Mouse (Mus musculus): Measurements from ENCODE around the gene Pik3cd.

Gene Pik3cd

DNA sequence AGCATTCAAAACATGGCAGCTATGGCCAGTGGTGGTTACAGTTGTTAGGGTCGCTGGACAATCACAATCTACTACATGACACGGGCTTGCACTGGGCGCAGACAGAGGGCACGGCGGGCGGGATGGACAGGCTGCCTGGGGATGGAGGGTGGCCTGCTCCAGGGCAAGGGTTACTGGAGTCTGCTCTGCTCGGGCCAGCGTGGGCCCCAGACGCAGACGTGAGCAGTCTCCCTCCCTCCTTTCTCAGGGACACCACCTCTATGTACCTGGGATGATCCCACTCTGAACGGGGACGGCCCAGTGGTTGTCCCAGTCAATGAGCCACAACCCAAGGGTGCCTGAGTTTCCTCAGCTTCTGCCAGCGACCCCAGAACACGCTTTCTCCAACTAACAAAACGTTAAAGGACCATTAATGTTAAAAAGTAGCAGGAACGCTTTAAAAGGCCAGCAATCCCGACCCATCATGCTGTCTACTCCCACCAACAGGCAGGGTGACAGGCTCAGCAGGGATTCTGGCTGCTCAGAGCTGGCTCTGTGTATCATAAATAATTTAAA, 22.6 kb upstream of the Pik3cd start:
- DNase-seq (ENCODE audit: low read depth), result no peak

DNA sequence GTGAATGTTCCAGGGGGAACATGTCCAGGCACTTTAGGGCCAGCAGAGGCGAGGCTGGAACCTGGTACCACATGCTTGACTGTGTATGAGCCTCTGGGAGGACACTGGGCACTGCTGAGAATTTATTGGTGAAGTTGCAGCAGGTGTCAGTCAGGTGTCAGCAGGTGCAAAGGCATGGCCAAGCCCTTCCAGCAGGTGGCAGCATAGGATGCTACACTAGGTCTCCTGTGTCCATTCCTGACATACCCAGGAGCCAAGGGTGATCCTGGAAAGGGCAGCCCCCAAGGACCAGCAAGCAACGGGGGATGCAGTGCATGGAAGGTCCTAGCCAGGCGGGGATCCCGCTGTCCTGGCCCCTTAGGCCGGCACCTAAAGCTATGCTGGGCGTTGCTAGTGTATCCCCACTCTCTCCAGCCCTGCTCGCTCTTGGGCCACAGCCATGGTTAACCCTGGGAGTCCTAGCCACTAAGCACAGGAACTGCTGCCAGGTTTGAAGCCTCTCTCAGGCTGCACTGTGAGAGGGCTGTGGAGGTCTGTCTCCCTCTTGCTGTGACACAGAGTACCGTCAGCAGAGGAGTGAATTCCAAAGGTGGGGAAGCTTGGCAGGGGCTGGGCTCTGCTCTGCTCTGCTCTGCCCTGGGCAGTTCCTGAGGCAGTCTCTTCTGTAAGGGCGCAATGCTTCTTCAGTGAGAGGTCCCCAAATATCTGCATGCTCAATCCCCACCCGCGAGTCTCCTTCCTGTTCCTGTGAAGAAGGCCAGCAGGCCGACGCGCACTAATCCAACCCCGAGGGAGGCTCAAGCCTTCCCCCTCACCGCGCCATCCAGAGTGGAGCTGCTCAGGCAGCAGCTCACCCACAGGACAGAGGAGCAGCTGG, 21.7 kb upstream of the Pik3cd start:
- no peak for DNase-seq (ENCODE audit: low read depth)

DNA sequence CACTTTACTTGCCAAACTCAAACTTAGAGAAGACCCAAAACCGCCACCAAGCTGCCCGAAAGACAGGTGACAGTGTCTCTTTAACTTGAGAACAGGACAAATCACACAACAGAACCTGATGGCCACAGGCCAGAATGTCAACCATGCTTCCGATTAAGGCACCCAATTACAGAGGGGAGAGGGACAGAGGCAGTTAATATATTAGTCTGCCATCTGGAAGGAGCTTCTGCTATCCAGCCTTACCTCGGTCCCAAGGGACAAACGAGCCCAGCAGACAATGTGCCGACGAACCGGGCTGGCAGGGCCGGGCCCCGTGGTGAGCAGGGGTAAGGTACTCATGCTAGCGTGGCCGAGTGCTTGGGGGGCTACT, 20.6 kb upstream of the Pik3cd start:
- DNase-seq (ENCODE audit: low read depth), result no peak

DNA sequence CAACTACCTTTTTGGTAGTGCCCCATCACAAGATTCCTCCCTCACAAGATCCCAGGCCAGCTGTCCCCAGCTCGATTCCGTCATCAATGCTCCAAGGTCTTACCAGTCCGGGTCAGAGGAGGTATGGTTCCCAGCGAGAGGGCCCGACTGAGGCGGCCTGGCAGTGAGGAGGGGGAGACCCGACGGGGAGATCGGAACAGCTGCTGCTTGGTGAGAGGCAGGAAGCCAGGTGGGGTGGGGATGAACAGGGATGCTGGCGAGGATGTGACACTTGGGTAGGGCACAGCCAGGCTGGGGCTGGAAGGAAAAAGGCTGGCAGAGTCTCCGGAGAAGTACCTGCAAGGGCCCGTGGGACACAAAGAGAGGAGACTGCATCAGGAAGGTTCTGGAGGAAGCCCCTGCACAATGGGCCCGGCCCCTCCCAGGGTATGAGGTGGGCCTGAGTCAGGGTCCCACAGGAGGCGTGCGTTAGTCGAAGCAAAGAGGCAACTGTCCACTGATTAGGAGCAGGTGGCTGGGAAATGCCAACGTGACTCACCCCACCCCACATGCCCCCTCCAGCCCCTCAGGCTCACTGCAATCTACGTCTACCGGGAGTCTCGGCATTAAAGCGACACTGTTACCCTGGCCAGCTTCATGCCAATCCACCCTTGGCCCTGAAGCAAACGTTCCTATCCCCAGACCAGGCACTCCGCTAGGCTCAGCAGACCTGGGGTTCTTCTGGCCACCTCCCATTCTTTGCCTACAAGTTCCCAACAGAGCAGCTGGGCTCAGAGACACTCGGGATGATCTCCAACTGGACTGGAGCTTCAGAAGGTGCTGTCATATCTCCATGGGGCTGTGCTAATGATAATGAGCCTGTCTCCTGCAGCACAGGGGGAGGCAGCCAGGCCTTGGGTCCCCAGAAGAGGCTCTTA, 20.0 kb upstream of the Pik3cd start:
- DNase-seq (ENCODE audit: low read depth), result no peak

DNA sequence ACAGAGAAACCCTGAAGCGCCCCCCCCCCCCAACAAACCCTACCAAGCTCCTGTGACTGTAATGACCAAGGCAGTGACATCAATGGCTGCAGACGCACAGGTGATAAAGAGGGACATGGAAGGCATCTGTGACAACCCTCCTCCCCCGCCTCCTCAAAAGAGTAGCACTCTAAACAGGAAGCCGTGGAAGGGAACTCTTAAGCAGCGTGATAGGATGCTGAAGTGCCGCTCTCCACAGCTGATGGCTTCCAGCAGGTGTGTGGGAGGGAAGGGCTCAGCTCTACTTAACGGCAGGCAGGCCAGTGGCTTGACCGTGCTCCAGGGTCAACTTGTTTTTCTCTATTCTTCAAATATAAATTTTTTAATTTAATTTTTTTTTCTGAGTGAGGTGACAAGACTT, 18.8 kb upstream of the Pik3cd start:
- DNase-seq (ENCODE audit: low read depth), result no peak

DNA sequence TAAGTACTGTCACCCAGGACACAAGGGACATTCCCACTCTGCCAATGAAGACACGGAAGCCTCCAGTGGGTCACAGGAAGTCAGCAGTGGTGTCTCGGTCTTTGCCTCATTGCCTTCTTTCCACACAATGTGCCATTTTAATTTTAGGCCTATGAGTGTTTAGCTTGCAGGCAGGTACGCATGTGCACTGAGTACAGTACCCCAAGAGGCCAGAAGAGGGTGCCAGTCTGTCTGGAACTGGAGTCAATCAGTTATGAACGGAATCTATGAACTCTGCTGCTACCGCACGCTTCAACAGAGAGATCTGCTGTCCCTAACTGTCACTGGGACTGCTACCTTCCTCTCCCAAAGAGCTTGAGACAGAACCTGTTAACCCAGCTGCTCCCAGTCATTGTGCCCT, 17.3 kb upstream of the Pik3cd start:
- DNase-seq (ENCODE audit: low read depth), result no peak

DNA sequence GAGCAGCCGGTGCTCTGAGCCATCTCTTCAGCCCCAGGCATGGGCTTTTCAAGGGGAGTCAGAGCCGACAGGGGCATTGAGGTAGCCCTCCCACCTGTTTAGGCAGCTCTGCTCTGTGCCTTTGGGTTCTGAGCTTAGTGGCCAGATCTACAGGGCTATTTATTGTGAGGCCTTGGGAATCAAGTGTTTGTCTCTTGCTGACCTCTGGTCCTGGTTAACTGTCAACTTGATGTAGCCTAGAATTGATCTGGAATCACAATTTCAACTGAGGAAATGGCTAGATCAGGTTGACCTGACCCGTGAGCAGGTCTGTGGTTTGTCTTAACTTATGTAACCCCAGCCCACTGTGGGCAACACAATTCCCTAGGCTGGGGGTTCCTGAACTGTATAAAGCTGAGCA, 12.2 kb upstream of the Pik3cd start:
- no peak for DNase-seq (ENCODE audit: low read depth)

DNA sequence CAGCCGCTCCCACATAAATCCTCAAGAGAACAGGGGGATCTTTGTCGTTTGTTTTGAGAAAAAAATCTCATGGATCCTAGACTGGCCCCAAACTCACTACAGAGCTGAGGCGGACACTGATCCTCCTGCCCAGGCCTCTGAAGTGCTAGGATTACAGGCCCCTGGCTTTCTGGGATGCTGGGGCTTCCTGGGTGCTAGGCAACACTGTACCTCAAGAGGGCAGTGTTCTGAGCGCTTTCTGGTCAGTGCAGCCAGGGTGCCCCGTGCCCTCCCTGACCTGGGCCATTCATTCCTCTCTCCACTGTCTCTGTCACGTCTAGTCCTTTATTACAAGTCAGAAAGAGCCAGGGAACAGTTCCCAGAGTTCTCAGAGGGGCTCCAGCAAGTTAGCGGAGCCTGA, 9.6 kb upstream of the Pik3cd start:
- DNase-seq (ENCODE audit: low read depth), result no peak

DNA sequence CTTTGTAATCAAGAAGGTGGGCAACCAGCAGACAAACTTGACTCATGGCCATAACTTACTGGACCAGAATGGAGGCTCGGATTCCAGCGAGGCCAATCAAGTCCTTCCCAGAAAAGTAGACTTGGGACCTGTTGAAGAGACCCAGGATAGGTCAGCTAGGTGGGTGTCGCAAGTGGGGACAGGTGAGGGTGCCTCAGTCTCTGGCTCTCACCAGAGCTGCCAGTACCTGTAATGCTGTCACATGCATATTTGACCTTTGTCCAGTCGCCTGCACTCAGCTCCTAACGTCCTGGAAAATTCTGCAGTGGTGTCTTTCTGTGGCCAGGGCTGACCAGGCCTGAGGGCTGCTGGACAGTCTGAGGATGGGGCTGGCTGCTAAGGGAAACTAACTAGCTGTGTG, 9.1 kb upstream of the Pik3cd start:
- DNase-seq (ENCODE audit: low read depth), result no peak

DNA sequence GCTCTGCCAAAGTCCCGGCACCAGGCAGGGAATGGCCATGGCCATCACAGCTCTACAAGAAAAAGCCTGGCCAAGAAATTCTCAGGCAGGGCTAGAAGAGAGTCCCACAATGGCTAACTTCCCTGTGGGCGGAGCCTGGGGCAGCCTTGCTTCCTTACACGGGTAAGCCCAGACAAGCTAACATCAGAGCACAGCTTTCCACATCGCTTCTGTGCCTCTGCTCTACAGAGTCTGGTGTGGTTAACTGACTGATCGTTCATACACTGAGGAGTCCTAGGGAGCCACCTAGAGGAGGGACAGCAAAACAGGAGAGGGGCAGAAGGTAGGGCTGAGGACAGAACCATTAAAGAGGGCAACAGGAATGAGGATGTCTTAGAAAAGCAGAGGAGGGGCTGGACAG, 8.1 kb upstream of the Pik3cd start:
- DNase-seq (ENCODE audit: low read depth), result peak; percentile 73

DNA sequence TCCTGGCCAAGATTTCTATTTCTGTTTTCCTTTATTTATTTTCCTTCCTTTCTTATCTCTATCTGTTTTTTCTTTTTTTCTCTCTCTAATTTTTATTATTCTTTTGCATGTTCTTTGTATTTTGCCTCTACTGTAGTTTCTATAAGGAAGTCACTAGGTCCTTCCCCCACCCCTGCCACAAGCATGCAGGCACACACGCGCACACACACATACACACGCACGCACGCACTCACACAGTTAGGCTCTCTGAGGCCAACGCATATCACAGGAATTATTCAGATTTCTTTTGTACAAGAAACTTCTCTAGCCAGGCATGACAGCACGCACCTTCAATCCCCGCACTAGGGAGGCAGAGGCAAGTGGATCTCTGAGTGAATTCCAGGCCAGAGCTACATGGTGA, 3.6 kb upstream of the Pik3cd start:
- no peak for DNase-seq (ENCODE audit: low read depth)

DNA sequence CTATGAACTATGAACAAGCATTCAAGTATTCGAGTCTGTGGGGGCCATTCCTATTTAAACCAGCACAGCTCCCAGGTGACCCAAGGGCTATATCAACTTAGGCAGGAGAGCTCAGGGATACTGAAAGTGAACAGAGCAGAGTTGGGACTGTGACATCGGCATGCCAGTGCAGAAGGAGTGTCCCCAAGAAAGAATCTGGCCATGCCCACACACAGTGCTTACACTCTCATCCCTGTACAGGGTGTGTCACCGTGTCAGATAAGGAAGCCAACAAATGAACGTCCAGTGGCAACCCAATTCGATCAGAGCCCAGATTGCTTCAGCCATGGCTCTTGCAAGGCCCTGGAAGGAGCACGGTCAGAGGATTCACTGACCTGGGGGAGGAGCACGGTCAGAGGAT, 2.9 kb upstream of the Pik3cd start:
- DNase-seq (ENCODE audit: low read depth), result no peak

DNA sequence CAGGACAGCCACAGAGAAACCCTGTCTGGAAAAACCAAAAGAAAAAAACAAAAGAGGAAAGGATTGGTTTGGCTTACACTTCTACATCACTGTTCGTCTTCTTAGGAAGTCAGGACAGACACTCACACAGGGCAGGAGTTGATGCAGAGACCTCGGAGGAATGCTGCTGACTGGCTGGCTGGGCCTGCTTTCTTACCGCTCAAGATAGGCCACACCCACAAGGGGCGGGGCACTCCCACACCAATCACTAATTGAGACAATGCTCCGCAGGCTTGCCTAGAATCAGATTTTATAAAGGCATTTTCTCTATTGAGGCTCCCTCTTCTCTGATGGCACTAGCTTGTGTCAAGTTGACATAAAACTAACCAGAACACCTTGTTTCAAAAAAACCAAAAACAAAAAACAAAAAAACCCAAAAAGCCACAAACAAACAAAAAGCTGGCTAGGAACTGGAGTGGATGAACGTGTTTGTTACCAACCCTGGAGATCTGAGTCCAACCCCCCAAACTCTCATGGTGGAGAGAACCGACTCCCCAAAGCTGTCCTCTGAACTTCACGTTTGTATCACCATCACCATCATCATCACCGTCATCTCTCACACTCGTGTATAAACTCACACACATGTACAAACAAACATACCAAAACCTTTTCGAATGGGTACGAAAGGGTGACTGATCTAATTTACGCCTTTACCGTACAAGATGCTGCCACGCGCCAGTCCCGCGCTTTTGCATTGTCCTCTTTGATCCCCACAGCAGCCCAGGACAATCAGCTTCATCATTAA, 753 bp downstream of the Pik3cd start:
- no peak for DNase-seq (ENCODE audit: low read depth)

DNA sequence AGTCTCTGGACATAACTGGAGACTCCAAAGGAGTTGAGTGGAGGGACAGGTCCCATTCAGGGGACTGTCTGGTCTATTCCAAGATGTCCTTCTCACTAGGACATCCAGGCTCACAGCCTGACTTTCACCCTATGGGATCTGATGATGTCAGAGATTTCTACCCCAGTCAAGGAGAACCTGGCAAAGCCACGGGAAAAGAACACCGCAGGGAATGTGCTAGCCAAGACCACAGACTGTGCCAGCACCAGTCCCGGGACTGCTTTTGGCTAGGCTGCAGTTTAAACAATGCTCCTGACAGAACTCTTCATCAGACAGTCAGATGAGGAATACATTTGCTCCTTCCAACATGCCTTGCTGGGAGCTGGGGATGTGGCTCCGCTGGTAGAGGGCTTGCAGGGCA, 2.4 kb downstream of the Pik3cd start:
- no peak for DNase-seq (ENCODE audit: low read depth)

DNA sequence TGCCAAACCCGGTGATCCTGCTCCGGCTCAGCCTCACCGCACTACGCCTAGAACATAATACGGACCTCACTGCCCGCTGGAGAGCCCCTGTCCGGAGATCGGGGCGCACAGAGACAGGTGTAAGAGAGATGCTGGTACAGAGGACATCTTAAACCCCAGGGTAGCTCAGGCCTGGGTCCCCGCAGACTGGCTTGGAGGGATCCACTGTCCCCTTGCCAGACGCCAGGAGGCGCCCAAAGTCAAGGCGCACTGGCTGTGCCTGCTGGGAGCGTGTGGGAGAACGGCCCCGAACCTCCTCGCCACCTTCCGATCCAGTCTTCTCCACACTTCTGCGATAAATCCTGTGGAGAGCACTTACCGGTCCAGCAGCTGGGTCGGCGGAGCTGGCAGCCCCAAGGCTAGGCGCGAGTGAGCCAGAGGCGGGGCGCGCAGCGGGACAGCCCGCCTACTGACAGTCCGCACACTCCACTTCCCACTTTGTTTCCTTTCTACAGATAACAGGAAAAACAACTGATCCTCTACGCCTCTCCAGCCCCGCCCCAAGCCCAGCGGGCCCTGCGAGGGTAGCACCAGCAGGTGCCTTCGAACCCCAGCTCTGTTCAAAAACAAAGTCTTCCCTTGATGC, 4.1 kb downstream of the Pik3cd start:
- DNase-seq (ENCODE audit: low read depth), result no peak

DNA sequence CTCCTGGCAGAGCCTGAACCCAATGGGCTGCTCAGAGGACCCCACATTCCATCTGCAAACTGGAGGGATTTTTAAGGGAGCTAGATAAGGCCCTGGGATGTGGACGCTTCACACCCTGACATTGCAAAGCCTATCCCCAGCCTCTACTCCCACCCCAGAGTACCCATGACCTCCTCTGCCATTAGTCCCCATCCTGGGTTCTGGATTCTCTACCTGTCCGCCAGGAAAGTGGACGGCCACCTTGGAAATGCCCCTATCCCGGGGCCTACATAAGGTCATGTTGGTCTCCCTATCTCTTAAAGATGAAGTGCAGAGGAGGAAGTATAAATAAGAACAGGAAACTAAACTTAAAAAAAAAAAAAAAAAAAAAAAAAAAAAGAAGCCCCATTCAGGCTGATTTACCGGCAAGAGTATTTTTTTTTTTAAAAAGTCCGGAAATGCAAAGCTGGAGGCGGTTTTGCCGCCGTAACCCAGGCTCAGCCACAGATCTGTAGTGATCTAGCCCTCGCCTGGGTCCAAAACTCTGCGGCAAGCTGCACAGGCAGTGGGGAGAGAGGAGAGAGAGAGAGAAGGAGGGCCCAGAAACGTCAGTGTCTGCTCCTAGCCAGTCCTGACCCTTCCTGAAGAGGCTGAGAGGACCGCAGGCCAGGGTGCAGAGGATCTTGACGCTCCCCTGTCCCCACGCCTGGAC, 4.7 kb downstream of the Pik3cd start:
- no peak for DNase-seq (ENCODE audit: low read depth)

DNA sequence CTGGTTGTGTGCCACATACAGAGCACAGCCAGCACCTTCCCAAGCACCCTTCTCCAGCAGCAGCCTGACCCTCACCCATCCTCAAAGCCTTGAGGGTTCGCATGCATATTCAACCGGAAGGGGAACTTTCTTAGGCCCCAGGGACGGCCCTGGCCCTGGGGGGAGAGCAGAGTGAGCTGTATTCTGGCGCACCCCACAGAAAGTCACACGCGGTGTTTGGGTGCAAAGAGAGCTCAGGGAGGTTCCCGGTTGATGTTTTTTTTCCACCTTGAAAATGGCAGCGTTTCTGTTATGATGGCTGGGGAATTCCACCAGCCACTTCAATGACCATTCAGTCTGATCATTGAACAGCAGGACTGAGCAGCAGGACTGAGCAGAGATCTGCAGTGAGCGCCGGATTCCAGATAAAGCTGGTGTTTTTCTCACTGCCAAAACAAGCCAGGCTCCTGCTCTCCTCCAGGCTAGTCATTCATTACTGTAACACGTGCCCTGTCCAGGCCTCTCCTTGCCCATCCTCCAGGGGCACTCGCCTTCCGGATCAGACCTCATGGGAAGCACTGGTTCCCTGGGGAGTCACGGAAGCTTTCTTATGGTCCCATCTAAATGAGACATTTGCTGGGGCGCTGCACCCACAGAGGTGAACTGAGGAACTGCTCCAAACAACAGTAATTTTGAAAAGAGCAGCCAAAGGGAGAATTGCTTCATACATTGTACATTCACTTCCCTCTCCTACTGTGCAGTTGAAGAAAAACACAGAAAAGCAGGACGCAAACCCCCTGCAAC, 6.0 kb downstream of the Pik3cd start:
- DNase-seq (ENCODE audit: low read depth), result no peak

DNA sequence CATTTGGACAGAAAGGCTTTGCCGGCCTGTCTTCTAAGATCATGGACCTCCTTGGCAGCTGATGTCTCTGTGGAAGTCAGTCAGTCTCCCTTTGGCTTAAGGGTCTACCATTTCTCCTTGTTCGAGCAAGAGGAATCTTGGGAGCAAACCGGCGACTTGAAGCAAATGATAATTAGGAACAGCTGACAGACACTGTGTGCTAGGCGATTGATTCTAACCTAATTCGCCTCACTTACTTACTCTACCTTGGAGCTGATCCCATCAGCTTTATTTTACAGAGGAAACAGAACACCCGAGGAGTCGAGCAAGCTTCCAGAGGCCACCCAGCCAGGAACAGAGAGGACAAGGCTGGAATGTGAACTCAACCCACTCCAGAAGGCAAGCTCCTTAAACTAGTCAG, 11.0 kb downstream of the Pik3cd start:
- no peak for DNase-seq (ENCODE audit: low read depth)

DNA sequence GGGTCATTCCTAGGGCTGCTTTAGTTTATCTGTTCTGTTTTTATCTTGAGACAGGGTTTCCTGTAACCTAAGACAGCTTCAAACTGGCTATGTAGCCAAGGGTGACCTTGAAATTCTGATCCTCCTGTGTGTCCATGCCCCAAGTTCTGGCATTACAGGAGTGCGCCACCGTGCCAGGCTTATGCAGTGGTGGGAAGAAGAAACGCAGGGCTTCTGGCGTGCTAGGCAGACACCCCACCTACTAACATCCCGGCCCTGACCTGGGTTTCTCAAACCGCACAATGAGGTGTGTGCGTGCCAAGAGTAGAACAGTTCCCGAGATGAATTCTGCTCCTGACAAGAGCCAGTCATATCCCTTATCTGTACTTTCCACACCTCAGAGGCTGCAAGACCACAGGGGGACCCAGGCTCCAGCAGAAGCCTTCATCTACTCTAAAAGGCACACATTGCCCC, 11.5 kb downstream of the Pik3cd start:
- DNase-seq (ENCODE audit: low read depth), result no peak
